Mouse (Mus musculus) lung, postnatal 0 days (tissue): ENCODE data around the gene Car11. TPM values are rescaled to one million over a fixed set of nuclear protein-coding genes. Genes with fewer than 3 reads are reported as not detected.
"Not testable (repeated sequence)": the region's sequence is repeated elsewhere in the genome, so short reads cannot be mapped to it uniquely, and the experiment has no call there.

Experiments used
- ATAC-seq: fragments of 200-750 bp; cut with Nextera tagmentation; 2 replicates; pipeline ENCODE4 v1.8.0; 2017; ENCODE audit warnings: moderate library complexity
- DNase-seq: peaks from one replicate; pipeline ENCODE4 v3.0.0-alpha.2; 2016; ENCODE audit warnings: low spot score
- H3K27ac ChIP-seq: fragments of 300-500 bp; sonication (generic); 2 replicates; pipeline ENCODE4 v1.5.1; 2014; ENCODE audit warnings: antibody characterized with exemption, mild to moderate bottlenecking, low read length, mixed read lengths
- H3K27me3 ChIP-seq: fragments of 300-500 bp; sonication (generic); replicated peaks from 2 replicates; pipeline ENCODE4 v1.6.1; 2014; ENCODE audit warnings: low read length, mixed read lengths; ENCODE audit not compliant: insufficient read depth
- H3K36me3 ChIP-seq: fragments of 300-500 bp; sonication (generic); 2 replicates; pipeline ENCODE4 v1.6.1; 2014; ENCODE audit warnings: low read length, mixed read lengths; ENCODE audit not compliant: insufficient read depth
- H3K4me1 ChIP-seq: fragments of 300-500 bp; sonication (generic); 2 replicates; pipeline ENCODE4 v1.6.1; 2014; ENCODE audit warnings: antibody characterized with exemption, low read depth, low read length, mixed read lengths; ENCODE audit not compliant: insufficient read depth
- H3K4me2 ChIP-seq: fragments of 300-500 bp; sonication (generic); replicated peaks from 2 replicates; pipeline ENCODE4 v1.6.1; 2014; ENCODE audit warnings: low read depth, mild to moderate bottlenecking, low read length, moderate library complexity, mixed read lengths
- H3K4me3 ChIP-seq: fragments of 300-500 bp; sonication (generic); 2 replicates; pipeline ENCODE4 v1.5.1; 2014; ENCODE audit warnings: low read depth, low read length
- H3K9ac ChIP-seq: fragments of 300-500 bp; sonication (generic); replicated peaks from 2 replicates; pipeline ENCODE4 v1.6.1; 2014; ENCODE audit warnings: low read depth, mild to moderate bottlenecking
- H3K9me3 ChIP-seq: fragments of 300-500 bp; sonication (generic); 2 replicates; pipeline ENCODE4 v1.6.1; 2016; ENCODE audit warnings: low read length, mixed read lengths
- CTCF ChIP-seq: IDR thresholded peaks from 2 replicates; pipeline ENCODE4 v1.5.1; 2016; ENCODE audit warnings: antibody characterized with exemption, mild to moderate bottlenecking
- EP300 ChIP-seq: IDR thresholded peaks from 2 replicates; pipeline ENCODE4 v1.6.1; 2016; ENCODE audit warnings: antibody characterized with exemption, mild to moderate bottlenecking, control low read depth
- WGBS: fragments of 180-500 bp; shearing (Covaris S2); extraction: QIAGEN DNeasy Blood & Tissue Kit; methylation state at CpG from one replicate; pipeline ENCODE4 v1.1.7; 2014; 5-methylcytosine and 5-hydroxymethylcytosine counted together
- polyA plus RNA-seq: library from polyadenylated mRNA; unstranded; fragments of >200 nt; fragmentation: Nextera tagmentation; extraction: Ambion mirVana; gene quantifications from 2 replicates; pipeline ENCODE4 v1.2.1, GENCODE M21; 2015

The Car11 gene
- polyA plus RNA-seq: 1.5 and 2.4 TPM in 2 replicates

GRCm38 (mm10) chr7:45699523-45700141, at the start of gene Car11:
TSS of gene Car11 (plus strand) at chr7:45699843.
- H3K4me1 ChIP-seq: peaks cover 16% of the 10 kb centered on the region
- no peaks in the 10 kb centered on the region for H3K9me3 ChIP-seq
- 0 out of 2 replicates have a peak within 1 kb of the TSS, but pooled peaks have one; percentile 26 for H3K9ac ChIP-seq
- DNase-seq (no peak), ATAC-seq (no peak)
- peaks cover 13% of the 10 kb centered on the region; the same call in 1 of the 2 replicates for H3K27me3 ChIP-seq
- TF ChIP-seq EP300 (no peak), CTCF (no peak)
- H3K36me3 ChIP-seq: no peaks in the 10 kb centered on the region
- H3K27ac ChIP-seq: no peak within 1 kb of the TSS
- peak within 1 kb of the TSS; percentile 17; the same call in 1 of the 2 replicates for H3K4me3 ChIP-seq
- 2% methylated on average over 31 of the region's 36 CpGs for WGBS
- peak within 1 kb of the TSS; percentile 53 for H3K4me2 ChIP-seq

GRCm38 (mm10) chr7:45650484-45650883, 49.2 kb upstream of the Car11 start:
- H3K9ac ChIP-seq, ATAC-seq, H3K4me3 ChIP-seq, H3K9me3 ChIP-seq, H3K27ac ChIP-seq, H3K4me2 ChIP-seq, H3K4me1 ChIP-seq, H3K36me3 ChIP-seq, H3K27me3 ChIP-seq, DNase-seq: not testable (repeated sequence)
- 93% methylated on average over 18 of the region's 20 CpGs for WGBS

- H3K4me3 ChIP-seq: no peak overlapping the region
- H3K27me3 ChIP-seq: no peaks in the 10 kb centered on the region
- no peaks in the 10 kb centered on the region for H3K4me1 ChIP-seq
- peak; percentile 43 for ATAC-seq
- no peak overlapping the region for H3K9ac ChIP-seq
- peak; percentile 56 for DNase-seq
- H3K27ac ChIP-seq: 0 out of 2 replicates have a peak overlapping the region, but pooled peaks have one; percentile 0
- TF ChIP-seq EP300 (no peak), CTCF (no peak)
- H3K9me3 ChIP-seq: no peaks in the 10 kb centered on the region
- H3K36me3 ChIP-seq: no peaks in the 10 kb centered on the region
- H3K4me2 ChIP-seq: peak overlapping the region; percentile 42
- 23% methylated on average over 17 of the region's 17 CpGs for WGBS
Measured at GRCm38 (mm10) chr7:45654424-45655047, 45.1 kb upstream of the Car11 start.

- TF ChIP-seq CTCF (no peak), EP300 (no peak)
- Histone ChIP-seq H3K27ac (no peak overlapping the region), H3K27me3 (no peaks in the 10 kb centered on the region), H3K4me3 (no peak overlapping the region), H3K4me2 (no peak overlapping the region), H3K4me1 (peaks cover 3% of the 10 kb centered on the region; the same call in 1 of the 2 replicates), H3K36me3 (no peaks in the 10 kb centered on the region), H3K9me3 (no peaks in the 10 kb centered on the region), H3K9ac (no peak overlapping the region)
- 69% methylated on average over 11 of the region's 11 CpGs for WGBS
- ATAC-seq: no peak
- no peak for DNase-seq
Measured at GRCm38 (mm10) chr7:45660746-45661478, 38.7 kb upstream of the Car11 start.

GRCm38 (mm10) chr7:45661702-45662101, 37.9 kb upstream of the Car11 start:
- H3K9ac ChIP-seq, H3K4me2 ChIP-seq, H3K4me3 ChIP-seq, H3K27ac ChIP-seq, H3K27me3 ChIP-seq, DNase-seq, H3K4me1 ChIP-seq, H3K9me3 ChIP-seq, H3K36me3 ChIP-seq, ATAC-seq: not testable (repeated sequence)
- 93% methylated on average over 5 of the region's 6 CpGs for WGBS
